Mouse (Mus musculus) myocyte (in vitro differentiated cells): ENCODE measurements at regions not wholly inside any gene's neighbourhood (a gene's known extent, or its start where the extent isn't known, plus 50 kb on each side); places are given as distances from the start of the nearest gene placed in this dataset.

Experiments used
- CEBPB ChIP-seq: IDR thresholded peaks from 2 replicates; pipeline ENCODE4 v1.6.1; 2011; ENCODE audit warnings: mild to moderate bottlenecking, moderate library complexity; ENCODE audit not compliant: poor library complexity, insufficient read depth, severe bottlenecking
- E2F4 ChIP-seq: IDR thresholded peaks from one replicate; pipeline ENCODE4 v1.6.1; 2011; ENCODE audit warnings: mild to moderate bottlenecking, control low read depth, moderate library complexity; ENCODE audit not compliant: insufficient read depth
- MAX ChIP-seq: IDR thresholded peaks from one replicate; pipeline ENCODE4 v1.6.1; 2011; ENCODE audit warnings: low read depth, mild to moderate bottlenecking, control low read depth
- MYOD1 ChIP-seq, 3 experiments: IDR thresholded peaks; one replicate each; pipeline ENCODE4 v1.6.1; 2011; ENCODE audit warnings: control low read depth in 2 of 3, low read depth in 2 of 3, mild to moderate bottlenecking in 2 of 3, moderate library complexity in 1 of 3; ENCODE audit not compliant: insufficient read length in 2 of 3, control insufficient read depth in 1 of 3
- POLR2A ChIP-seq: IDR thresholded peaks from one replicate; pipeline ENCODE4 v1.6.1; 2011; ENCODE audit warnings: low read depth, mild to moderate bottlenecking, control low read depth, moderate library complexity; ENCODE audit not compliant: insufficient read length
- POLR2AphosphoS2 ChIP-seq: IDR thresholded peaks from one replicate; pipeline ENCODE4 v1.6.1; 2011; ENCODE audit warnings: low read depth, control low read depth; ENCODE audit not compliant: insufficient read length
- SRF ChIP-seq: IDR thresholded peaks from one replicate; pipeline ENCODE4 v1.6.1; 2011; ENCODE audit warnings: low read depth; ENCODE audit not compliant: control insufficient read depth, insufficient read length
- TCF12 ChIP-seq: IDR thresholded peaks from one replicate; pipeline ENCODE4 v1.6.1; 2011; ENCODE audit warnings: mild to moderate bottlenecking, control low read depth; ENCODE audit not compliant: poor library complexity, insufficient read depth, severe bottlenecking
- USF1 ChIP-seq: IDR thresholded peaks from one replicate; pipeline ENCODE4 v1.6.1; 2011; ENCODE audit warnings: low read depth, mild to moderate bottlenecking, control low read depth, moderate library complexity

GRCm38 (mm10) chr12:106475486-106476050, 465.5 kb downstream of the Vrk1 start:
- no peak for TF ChIP-seq USF1
- TF ChIP-seq POLR2A, result no peak
- TF ChIP-seq CEBPB, result no peak
- no peak for TF ChIP-seq MYOD1 (IDR thresholded peaks at IDR 0.05; ENCODE audit: control insufficient read depth in 1 of 3, insufficient read length in 2 of 3, low read depth in 2 of 3)
- no peak for TF ChIP-seq MAX
- TF ChIP-seq POLR2AphosphoS2, result no peak
- TF ChIP-seq E2F4, result no peak
- TF ChIP-seq SRF, result no peak
- TF ChIP-seq TCF12, result no peak
